Mouse (Mus musculus): ENCODE results near the gene Serpind1. TPM values are rescaled to one million over a fixed set of nuclear protein-coding genes. Genes with fewer than 3 reads are reported as not detected.
A peak's percentile ranks its signal among the peaks of the same experiment; 100 is the strongest.

Gene Serpind1
- total and polyA plus RNA-seq, 2 experiments from 2014 or later = 7.3 to 10.0 TPM

DNA sequence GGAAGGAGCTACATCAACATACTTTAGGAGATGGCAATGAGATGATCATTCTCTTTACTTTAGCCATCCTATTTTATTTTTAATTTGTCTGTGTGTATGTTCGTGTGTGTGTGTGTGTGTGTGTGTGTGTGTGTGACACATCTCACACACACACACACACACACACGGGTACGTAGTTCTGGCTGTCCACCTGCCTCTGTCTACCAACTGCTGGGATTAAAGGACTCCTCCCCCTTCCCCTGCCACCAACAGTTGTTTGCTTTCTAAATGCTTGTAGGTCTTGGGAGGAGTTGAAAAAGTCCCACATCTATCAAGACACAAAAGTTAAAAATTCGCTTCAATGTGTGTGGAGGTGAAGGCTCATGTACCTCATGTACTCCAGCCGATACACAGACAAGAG is 6.4 kb upstream of the Serpind1 start:
- no peaks in the 10 kb centered on the region for H3K9me3 ChIP-seq (ENCODE audit: low read length)
- no peak overlapping the region for H3K4me3 ChIP-seq (ENCODE audit: low read depth, low read length)
- DNase-seq (ENCODE audit: low spot score) = no peak
- no peak overlapping the region for H3K27ac ChIP-seq (ENCODE audit: low read depth, low read length)
- ATAC-seq (ENCODE audit: low FRiP score) = no peak
- no peaks in the 10 kb centered on the region for H3K4me1 ChIP-seq (ENCODE audit: insufficient read depth, low read length)
- H3K9ac ChIP-seq (replicated peaks; ENCODE audit: low read length, poor library complexity, severe bottlenecking) = no peak overlapping the region
- no peak for TF ChIP-seq CTCF (IDR thresholded peaks at IDR 0.05)
- H3K36me3 ChIP-seq (ENCODE audit: insufficient read depth, low read length) = peaks cover 37% of the 10 kb centered on the region
- H3K27me3 ChIP-seq (ENCODE audit: insufficient read depth, low read length) = no peaks in the 10 kb centered on the region
- 90% methylated on average over 5 of the region's 5 CpGs for WGBS
- no peak overlapping the region for H3K4me2 ChIP-seq (ENCODE audit: low read depth, low read length, poor library complexity, severe bottlenecking)

DNA sequence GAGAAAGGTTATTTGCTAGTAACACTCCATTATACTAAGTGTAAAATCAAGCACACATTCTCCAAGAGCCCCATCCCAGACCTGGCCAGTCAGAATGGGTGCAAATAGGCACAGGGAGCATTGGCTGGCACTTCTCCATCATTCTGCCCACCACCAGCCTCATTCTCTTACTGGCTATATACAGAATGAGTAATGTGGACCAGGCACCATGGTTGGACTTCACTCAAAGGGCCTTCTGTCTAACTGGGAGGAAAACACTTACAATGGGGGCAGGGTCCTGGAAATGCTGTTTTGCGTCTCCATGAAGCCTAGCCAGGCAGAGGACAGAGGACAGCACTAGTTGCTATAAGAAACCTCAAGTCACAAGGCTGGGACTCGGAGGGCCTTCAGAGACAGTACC is 5.1 kb upstream of the Serpind1 start:
- no peak for TF ChIP-seq CTCF (IDR thresholded peaks at IDR 0.05)
- Histone ChIP-seq H3K4me3 (ENCODE audit: low read depth, low read length) (no peak overlapping the region), H3K4me1 (ENCODE audit: insufficient read depth, low read length) (no peaks in the 10 kb centered on the region), H3K9ac (replicated peaks; ENCODE audit: low read length, poor library complexity, severe bottlenecking) (no peak overlapping the region), H3K9me3 (ENCODE audit: low read length) (no peaks in the 10 kb centered on the region), H3K27ac (ENCODE audit: low read depth, low read length) (no peak overlapping the region), H3K36me3 (ENCODE audit: insufficient read depth, low read length) (peaks cover 40% of the 10 kb centered on the region), H3K27me3 (ENCODE audit: insufficient read depth, low read length) (no peaks in the 10 kb centered on the region), H3K4me2 (ENCODE audit: low read depth, low read length, poor library complexity, severe bottlenecking) (no peak overlapping the region)
- no peak for ATAC-seq (ENCODE audit: low FRiP score)
- DNase-seq (ENCODE audit: low spot score) = peak; percentile 27
- 81% methylated on average over 2 of the region's 2 CpGs for WGBS

DNA sequence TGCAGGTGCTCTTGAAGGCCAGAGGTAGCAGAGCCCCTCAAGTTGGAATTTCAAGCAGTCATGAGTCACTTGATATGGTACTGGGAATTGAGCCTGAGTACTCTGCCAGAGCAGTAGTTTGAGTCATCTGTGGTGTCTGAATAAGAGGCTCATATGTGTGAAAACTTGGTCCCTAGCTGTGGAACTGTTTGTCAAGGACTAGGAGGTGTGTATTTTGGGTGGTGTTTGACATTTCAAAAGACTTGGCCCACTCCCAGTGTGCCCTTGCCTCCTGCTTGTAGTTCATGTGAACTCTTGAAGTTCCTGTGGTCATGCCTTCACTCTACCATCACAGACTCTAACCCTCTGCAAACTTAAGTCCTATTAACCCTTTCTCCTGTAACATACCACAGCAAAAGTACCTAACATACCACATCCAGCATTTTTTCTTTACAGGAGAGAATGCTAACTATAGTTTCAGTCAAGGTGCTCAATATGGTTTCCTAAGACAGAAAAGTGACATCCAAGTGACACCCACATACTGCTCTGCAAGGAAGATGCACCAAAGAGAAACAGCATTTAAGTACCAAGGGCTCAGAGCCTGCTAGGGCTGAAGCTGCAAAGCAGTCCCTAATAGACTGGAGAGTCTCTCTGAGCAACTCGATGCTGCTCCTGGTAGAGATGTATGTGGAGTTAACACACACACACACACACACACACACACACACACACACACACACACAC is 1.2 kb upstream of the Serpind1 start:
- peaks cover 18% of the 10 kb centered on the region for H3K36me3 ChIP-seq (ENCODE audit: insufficient read depth, low read length)
- no peaks in the 10 kb centered on the region for H3K9me3 ChIP-seq (ENCODE audit: low read length)
- WGBS = 89% methylated on average over 1 of the region's 1 CpGs
- no peak overlapping the region for H3K4me2 ChIP-seq (ENCODE audit: low read depth, low read length, poor library complexity, severe bottlenecking)
- TF ChIP-seq CTCF (IDR thresholded peaks at IDR 0.05) = no peak
- H3K27me3 ChIP-seq (ENCODE audit: insufficient read depth, low read length) = no peaks in the 10 kb centered on the region
- no peaks in the 10 kb centered on the region for H3K4me1 ChIP-seq (ENCODE audit: insufficient read depth, low read length)
- no peak overlapping the region for H3K9ac ChIP-seq (replicated peaks; ENCODE audit: low read length, poor library complexity, severe bottlenecking)
- ATAC-seq (ENCODE audit: low FRiP score) (no peak), DNase-seq (ENCODE audit: low spot score) (no peak)
- H3K27ac ChIP-seq (ENCODE audit: low read depth, low read length) = no peak overlapping the region
- H3K4me3 ChIP-seq (ENCODE audit: low read depth, low read length) = no peak overlapping the region

- Histone ChIP-seq H3K4me3 (ENCODE audit: low read depth, low read length) (no peak overlapping the region), H3K4me2 (ENCODE audit: low read depth, low read length, poor library complexity, severe bottlenecking) (no peak overlapping the region), H3K9me3 (ENCODE audit: low read length) (no peaks in the 10 kb centered on the region), H3K27ac (ENCODE audit: low read depth, low read length) (no peak overlapping the region), H3K36me3 (ENCODE audit: insufficient read depth, low read length) (peaks cover 17% of the 10 kb centered on the region), H3K27me3 (ENCODE audit: insufficient read depth, low read length) (no peaks in the 10 kb centered on the region), H3K9ac (replicated peaks; ENCODE audit: low read length, poor library complexity, severe bottlenecking) (no peak overlapping the region), H3K4me1 (ENCODE audit: insufficient read depth, low read length) (no peaks in the 10 kb centered on the region)
- WGBS = 92% methylated on average over 5 of the region's 5 CpGs
- ATAC-seq (ENCODE audit: low FRiP score) (no peak), DNase-seq (ENCODE audit: low spot score) (no peak)
- TF ChIP-seq CTCF (IDR thresholded peaks at IDR 0.05) = no peak
Measured at GRCm38 (mm10) chr16:17331855-17332254, 684 bp downstream of the Serpind1 start.

DNA sequence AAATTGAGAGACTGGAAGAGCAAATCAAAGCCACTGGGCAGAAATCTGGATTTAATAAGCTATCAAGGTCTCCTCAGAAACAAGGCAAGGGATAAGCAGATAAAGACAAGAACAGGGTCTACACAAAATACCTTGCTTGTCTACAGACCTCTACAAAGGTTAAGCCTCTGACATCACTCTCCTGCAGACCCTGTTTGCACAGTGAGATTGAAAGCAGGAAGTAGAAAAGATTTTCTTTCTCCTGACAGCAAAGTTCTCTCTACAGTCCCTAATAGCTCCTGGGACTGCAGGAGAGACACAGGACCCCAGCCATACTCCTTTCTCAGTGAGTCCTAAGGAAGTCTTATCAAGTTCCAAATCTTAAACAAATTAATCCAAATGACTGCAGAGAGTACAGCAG is 3.4 kb downstream of the Serpind1 start:
- no peaks in the 10 kb centered on the region for H3K9me3 ChIP-seq (ENCODE audit: low read length)
- TF ChIP-seq CTCF (IDR thresholded peaks at IDR 0.05) = no peak
- no peak overlapping the region for H3K4me2 ChIP-seq (ENCODE audit: low read depth, low read length, poor library complexity, severe bottlenecking)
- H3K9ac ChIP-seq (replicated peaks; ENCODE audit: low read length, poor library complexity, severe bottlenecking) = no peak overlapping the region
- ATAC-seq (ENCODE audit: low FRiP score) = no peak
- H3K27ac ChIP-seq (ENCODE audit: low read depth, low read length) = no peak overlapping the region
- peaks cover 22% of the 10 kb centered on the region for H3K36me3 ChIP-seq (ENCODE audit: insufficient read depth, low read length)
- DNase-seq (ENCODE audit: low spot score) = no peak
- no peaks in the 10 kb centered on the region for H3K4me1 ChIP-seq (ENCODE audit: insufficient read depth, low read length)
- H3K4me3 ChIP-seq (ENCODE audit: low read depth, low read length) = no peak overlapping the region
- no peaks in the 10 kb centered on the region for H3K27me3 ChIP-seq (ENCODE audit: insufficient read depth, low read length)

- WGBS = 80% methylated on average over 1 of the region's 1 CpGs
- no peak overlapping the region for H3K4me3 ChIP-seq (ENCODE audit: low read depth, low read length)
- DNase-seq (ENCODE audit: low spot score) (no peak), ATAC-seq (ENCODE audit: low FRiP score) (no peak)
- no peak overlapping the region for H3K27ac ChIP-seq (ENCODE audit: low read depth, low read length)
- no peaks in the 10 kb centered on the region for H3K27me3 ChIP-seq (ENCODE audit: insufficient read depth, low read length)
- H3K9ac ChIP-seq (replicated peaks; ENCODE audit: low read length, poor library complexity, severe bottlenecking) = no peak overlapping the region
- no peaks in the 10 kb centered on the region for H3K9me3 ChIP-seq (ENCODE audit: low read length)
- no peak overlapping the region for H3K4me2 ChIP-seq (ENCODE audit: low read depth, low read length, poor library complexity, severe bottlenecking)
- no peaks in the 10 kb centered on the region for H3K4me1 ChIP-seq (ENCODE audit: insufficient read depth, low read length)
- no peak for TF ChIP-seq CTCF (IDR thresholded peaks at IDR 0.05)
- peaks cover 27% of the 10 kb centered on the region; the same call in 1 of the 2 replicates for H3K36me3 ChIP-seq (ENCODE audit: insufficient read depth, low read length)
Measured at GRCm38 (mm10) chr16:17336089-17336488, 4.9 kb downstream of the Serpind1 start.

Data from midbrain, postnatal 0 days (tissue).